Mouse (Mus musculus) retina, embryonic 14.5 days (tissue): Measurements from ENCODE around the gene Napepld.
"Not testable (repeated sequence)": the region's sequence is repeated elsewhere in the genome, so short reads cannot be mapped to it uniquely, and the experiment has no call there.

Source experiments
- DNase-seq: peaks from one replicate; pipeline ENCODE4 v3.0.0-alpha.2; 2015; ENCODE audit warnings: low spot score

The Napepld gene

DNA sequence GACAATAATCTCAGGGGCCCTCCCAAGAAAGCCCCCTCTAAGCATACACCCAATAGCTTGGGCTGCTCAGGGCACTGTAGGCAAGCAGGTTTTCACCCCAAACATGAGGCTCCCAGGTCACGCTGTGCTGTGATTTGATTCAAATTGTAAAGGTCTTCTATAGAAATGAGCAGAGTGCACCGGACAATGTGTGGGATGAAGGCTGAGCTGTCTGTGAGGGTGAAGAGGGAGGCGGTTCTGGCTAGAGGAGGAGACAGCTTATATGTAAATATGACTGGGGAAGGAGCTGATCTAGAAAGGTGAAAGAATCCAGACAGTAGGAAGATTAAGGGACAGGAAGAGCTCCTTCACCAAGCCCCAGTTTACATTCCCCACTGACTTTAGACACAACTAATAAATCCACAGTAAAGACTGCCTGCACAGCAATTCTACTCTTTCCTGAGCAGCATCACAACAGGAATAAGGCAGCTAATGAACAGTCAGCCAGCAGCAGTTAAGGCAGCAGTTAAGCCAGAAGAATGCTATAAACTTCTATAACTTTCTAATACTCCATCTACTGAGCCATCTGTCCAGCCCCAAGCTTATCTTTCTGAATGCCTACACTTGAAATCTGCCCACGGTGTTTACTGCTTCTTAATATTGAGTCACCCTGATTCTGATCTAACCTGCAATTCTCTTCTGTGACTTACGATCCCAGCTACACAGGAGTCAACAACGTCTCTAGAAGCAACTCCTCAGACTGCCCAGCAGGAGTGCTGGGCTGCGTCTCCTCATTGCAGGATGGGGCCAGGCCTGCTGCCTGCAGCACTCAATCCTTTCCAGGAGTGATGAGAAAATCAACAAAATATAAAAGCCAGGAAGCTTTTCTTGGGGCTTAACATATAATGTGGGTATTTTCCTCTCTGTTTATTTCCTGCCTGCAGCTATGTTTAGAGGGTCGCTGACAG, 33.7 kb downstream of the Napepld start:
- no peak for DNase-seq

DNA sequence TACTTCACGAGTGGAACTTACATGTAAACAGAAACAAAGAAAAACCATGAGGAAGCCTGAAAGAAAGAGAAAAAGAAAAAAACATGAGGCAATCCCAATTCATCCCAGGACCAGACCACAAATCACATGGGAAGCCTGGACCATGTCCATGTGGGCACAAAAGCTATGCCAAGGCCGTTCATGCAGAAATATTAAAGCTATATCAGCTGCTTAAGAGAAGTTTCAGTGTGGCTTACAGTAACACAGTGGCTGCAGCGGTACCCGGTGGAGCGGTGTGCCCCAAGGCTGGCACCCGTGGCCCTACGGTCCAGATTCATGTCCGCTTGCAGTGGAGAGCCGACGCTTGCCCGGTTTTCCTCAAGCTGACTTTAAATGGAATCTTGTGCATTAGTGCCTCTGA, 38.1 kb downstream of the Napepld start:
- no peak for DNase-seq

- no peak for DNase-seq
Observed at GRCm38 (mm10) chr5:21660850-21661249, 40.3 kb downstream of the Napepld start.

GRCm38 (mm10) chr5:21658623-21659395, 42.4 kb downstream of the Napepld start:
- DNase-seq = peak; percentile 83

DNA sequence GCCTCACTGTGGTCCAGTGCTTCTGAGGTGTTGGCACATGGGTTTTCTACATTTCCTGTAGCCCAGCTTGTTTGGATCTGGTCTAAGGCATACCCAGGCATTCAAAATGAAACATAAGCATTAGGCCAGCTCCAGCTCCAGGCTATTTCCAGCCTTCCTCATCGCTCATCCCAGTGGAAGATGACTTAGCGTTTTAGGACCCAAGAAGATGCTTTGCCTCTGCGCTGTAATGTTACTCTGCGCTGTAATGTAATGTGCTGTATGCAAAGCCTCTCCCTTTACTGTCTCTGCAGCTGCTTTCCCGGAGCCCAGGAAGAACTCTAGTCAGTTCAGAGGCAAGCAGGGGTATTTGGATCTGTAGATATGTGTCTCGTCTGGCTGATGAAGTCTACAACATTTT, 43.2 kb downstream of the Napepld start:
- no peak for DNase-seq

- DNase-seq = no peak
Observed at GRCm38 (mm10) chr5:21656912-21657311, 44.3 kb downstream of the Napepld start.

DNA sequence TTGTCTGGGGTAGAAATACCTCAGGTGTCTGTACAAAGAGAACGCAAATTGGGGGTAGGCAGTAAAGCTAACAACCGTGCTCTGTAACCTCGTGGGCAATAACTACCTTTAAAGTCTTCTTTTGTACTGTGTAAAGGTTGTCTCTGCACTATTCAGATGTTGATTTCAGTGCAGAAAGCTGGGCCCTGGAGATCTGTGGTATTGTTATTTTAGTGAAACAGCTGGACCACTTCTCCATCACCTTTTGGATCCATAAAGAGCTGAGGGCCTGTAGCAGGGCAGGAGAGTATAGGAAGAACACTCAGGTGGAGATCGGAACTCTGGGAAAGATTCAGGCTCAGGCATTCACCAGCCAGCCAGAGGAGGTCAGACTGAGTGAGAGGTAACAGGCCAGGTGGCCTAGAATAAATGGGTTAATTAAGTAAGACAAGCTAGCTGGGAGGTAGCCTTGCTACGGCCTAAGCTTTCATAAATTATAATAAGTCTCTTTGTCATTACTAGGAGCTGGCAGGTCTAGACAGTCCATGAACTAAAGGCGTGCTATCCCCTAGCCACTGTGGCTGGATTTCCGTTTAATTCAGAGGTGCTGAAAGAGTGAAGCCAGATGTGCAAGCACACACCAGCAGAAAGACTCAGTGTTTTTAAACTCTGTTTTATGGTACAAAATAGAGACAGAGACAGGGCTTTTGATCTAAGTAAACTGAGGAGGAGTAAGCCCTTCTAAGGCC, 49.1 kb downstream of the Napepld start:
- DNase-seq = no peak

- DNase-seq = no peak
Observed at GRCm38 (mm10) chr5:21650736-21651135, 50.5 kb downstream of the Napepld start.

DNA sequence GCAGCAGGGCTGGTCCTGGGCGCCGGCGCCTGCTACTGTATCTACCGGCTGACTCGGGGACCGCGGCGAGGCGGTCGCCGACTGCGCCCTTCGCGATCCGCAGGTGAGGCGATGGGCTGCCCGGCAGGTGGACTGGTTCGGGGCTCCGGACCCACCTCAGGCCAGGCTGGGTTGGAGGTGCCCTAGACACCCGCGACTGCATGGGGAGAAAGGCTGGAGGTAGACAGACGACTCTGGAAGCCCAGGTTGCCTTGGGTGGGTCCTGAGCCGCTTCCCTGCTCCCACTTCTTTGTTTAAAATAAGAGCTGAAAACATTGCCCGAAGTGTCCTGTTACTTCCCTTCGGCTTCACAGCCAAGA, 55.1 kb downstream of the Napepld start:
- no peak for DNase-seq

- DNase-seq = peak; percentile 91
Observed at GRCm38 (mm10) chr5:21645439-21646132, 55.6 kb downstream of the Napepld start, which contains the start of the genes Fbxl13 and Armc10. Gene Fbxl13 (minus strand): TSS chr5:21645634. Gene Armc10 (plus strand): TSS chr5:21645813.

GRCm38 (mm10) chr5:21644891-21645438, 56.2 kb downstream of the Napepld start:
- no peak for DNase-seq

DNA sequence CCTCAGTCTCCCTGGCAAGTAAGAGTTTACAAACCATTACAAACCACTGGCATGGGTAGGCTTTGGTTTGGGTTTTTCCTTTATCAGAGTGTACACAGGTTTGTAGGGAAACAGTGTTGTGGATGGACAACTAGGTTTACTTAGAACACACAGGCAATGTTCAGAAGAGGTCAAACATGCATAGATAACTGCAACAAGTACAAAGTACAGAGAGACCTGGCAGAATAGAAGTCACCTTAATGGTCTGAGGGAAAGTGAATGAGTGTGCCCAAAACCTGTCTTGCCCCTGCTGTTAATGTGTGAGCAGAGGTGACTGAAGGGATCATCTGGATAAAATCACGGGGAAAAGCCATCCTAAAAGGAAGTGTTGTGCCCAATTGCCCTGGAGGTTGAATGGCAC, 57.6 kb downstream of the Napepld start:
- no peak for DNase-seq

GRCm38 (mm10) chr5:21640961-21641360, 60.2 kb downstream of the Napepld start:
- peak; percentile 75 for DNase-seq

DNA sequence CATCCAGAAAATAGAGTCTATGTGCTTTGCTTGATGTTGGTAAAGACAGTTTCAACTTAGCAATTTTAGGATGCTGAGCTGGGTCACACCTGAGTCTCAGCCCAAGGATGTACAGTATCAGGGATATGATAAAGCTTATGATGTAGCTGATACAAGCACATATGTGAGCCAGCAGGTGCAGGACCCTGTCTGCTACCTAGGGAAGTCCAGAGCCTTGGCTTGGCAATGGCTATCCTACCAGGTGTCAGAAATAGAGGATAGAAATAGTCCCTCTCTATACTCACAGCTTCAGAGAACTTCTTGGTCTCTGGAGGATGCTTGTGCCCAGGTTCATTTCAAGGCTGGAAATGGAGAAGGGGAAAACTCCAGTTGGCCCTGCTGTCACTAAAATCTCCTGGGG, 75.3 kb downstream of the Napepld start:
- no peak for DNase-seq

DNA sequence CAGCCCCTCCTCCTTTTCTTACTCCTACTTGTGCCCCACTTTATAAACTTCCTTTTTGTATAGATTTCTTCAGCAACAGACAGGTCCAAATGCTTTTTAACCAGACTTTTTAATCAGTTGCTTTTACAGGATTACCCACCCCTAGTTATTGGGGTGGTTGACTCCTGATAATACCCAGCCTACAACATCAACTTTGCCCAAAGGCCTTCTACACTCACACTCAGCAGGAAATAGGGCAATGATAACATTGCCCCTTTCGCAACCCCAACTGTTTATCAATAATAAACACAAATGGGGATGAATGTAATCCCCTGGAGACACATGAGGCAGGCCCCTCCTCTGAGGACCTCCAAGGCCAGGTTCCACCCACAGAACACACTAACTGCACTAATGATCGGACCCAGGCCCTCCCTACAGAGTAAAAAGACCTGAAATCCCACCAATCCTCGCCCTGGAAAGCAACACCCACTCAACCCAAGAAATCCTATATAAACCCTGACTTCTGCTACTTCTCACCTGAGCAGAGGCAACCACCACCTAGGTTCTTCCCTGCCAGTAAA, 84.7 kb downstream of the Napepld start:
- no peak for DNase-seq

DNA sequence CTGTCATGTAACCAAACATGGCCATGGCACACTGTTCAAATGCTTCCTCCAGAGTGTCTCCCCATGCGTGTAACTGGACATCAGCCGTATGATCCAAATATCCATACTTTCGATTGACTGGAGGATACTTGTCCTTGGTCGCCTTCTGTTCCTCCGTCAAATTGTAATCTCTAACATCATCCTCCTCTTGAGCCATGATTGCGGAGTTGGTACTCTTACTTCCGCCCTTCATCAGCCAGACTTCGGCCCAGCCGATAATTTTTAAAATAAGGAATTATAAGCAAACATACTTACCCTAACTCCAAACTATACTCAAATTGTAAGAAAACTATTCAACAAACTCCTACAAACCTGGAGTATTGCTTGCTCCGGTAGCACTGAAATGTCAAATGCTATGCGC, 86.9 kb downstream of the Napepld start:
- not testable (repeated sequence) for DNase-seq
